Mouse (Mus musculus): ENCODE data around the gene Olfr789.

Gene Olfr789

DNA sequence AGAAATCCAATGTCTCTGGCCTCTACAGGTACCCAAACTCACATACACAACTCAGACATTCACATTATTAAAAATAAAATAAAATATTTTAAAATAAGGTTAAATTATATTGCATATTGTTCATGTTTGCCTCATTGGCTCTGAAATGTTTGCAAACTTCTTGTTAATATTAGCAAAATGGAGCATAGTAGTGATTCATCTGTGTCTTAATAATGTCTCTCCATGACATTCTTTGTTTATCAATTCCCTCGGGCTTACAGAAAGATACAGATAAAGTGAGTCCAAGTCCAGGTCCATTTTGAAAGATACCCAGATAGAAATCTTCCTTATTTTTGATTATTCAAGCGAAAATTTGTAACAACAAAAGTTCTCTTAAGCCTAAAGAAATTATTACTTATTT, at the start of gene Olfr789:
TSS of gene Olfr789 (plus strand) at position 301 of the 400 bp plus-strand sequence.
- DNase-seq (ENCODE audit: low read depth, low spot score), result no peak

DNA sequence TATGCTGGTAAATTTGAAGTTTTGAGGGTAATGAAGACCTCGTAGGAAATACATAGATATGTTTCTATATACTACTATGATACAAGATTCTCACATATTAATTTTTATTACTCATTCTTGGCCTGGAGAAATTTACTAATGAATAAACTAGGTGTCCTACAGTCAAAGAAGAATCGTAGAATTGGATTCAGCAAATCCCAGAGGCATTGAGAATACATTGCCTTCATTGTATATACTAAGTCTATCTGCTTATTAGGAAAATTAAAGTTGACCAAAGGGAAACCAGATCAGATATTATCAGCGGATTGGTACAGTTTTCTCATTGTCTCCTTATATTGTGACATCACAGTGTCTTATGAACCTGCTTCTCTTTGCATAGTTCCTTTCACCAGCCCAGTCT, 23.0 kb upstream of the Olfr789 start, which contains the start of gene Olfr787:
TSS of gene Olfr787 (plus strand) at position 301 of the 400 bp plus-strand sequence.
- DNase-seq (ENCODE audit: low read depth, low spot score), result no peak

DNA sequence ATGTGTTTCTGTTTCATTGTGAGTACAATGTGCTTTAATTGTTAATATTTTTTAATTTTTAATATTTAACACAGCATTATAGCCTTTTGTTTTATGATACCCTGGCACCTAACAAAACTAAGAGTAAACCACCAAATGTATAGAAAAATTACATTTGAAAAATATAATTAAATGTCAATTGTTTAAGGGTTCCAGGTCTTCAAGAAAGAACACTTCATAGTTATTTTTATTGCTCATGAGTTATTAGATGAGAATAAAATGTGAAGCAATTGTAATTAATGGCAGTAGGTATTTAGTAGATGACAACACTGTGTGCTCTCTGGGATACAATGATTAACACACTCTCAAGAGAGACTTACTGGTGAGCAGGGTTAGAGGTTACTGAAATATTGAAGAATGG, 13.9 kb upstream of the Olfr789 start, which contains the start of gene Olfr788:
TSS of gene Olfr788 (plus strand) at position 301 of the 400 bp plus-strand sequence.
- DNase-seq (ENCODE audit: low read depth, low spot score), result no peak

DNA sequence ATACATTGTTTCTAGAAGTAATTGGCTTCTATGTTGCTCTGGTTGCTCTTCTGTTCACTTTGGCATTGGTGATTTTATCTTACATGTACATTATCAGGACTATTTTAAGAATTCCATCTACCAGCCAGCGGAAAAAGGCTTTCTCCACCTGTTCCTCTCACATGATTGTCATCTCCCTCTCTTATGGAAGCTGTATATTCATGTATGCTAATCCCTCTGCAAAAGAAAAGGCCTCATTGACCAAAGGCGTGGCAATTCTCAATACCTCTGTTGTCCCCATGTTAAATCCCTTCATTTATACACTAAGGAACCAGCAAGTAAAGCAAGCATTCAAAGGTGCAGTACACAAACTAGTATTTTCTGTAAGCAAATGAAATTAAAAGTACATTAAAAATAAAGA, 11.3 kb upstream of the Olfr789 start:
- DNase-seq (ENCODE audit: low read depth, low spot score), result no peak

DNA sequence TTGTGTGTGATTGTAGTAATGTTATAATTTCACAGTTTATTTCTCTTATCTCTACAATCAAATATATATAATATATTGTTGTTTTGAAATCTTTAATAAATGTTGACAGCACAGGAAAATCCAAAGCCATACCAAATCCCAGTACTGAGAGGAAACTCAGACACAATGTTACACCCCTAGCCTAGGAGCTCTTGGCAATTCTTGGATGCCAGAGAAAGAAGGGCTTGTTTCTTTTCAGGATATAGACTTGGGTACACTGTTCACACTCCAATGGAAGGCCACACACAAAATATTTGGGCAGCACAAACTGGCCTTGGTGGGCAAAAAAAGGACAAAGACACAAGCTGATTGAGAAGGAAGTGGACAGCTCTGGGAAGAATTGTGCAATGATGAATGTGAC, 10.8 kb upstream of the Olfr789 start:
- DNase-seq (ENCODE audit: low read depth, low spot score), result no peak

DNA sequence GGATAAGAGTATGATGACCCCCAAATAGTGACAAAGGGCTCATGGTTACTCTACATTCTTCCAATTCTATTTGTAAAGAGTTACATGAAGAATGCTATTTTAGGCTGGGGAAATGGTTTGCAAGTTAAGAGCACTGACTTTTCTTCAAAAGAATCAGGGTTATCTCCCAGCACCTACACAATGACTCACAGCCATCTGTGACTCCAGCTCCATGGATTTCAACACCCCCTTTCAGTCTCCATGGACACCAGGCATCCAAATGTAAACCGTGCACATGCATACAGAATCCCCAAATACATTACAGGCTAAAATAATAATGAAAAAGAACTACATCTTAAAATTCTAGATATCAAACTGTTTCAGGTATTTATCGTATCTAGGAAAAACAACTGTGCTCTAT, 5.5 kb downstream of the Olfr789 start:
- no peak for DNase-seq (ENCODE audit: low read depth, low spot score)

DNA sequence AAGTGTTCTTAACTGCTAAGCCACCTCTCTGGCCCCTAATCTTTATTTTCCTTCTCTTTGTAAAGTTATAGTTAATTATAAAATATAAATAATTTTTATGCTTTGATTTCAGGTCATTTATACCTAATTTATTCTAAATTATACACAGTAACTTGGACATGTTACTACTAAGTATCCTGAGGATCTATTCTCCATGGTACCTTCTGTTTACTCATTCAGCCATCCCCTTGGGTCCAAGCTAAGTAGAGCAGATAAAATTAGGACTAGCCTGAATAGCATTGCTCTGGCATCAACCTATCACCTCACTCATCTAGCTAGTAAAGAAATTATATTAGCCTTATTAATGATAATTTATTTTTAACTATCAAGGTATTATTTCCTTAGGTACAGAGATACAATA, 13.6 kb downstream of the Olfr789 start, which contains the start of gene Olfr790:
TSS of gene Olfr790 (plus strand) at position 301 of the 400 bp plus-strand sequence.
- no peak for DNase-seq (ENCODE audit: low read depth, low spot score)

DNA sequence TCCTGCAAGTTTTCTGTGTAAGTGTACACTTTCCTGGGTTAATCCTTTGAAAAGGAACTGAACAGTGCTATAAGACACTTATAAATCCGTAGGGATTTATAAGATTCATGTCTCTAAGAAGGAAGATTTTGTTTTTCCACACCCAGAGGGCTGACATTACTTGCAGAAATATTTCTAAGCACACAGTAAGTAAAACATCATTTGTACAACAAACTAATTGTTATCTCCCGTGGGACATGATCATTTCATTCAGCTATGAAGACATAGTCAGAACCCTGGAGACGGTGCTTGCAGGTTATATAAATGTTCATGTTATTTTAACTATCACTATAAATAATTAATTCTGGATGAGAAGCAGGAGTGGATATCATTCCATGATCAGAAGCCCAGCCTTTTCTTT, 36.9 kb downstream of the Olfr789 start, which contains the start of gene Olfr791:
TSS of gene Olfr791 (plus strand) at position 301 of the 400 bp plus-strand sequence.
- DNase-seq (ENCODE audit: low read depth, low spot score), result no peak

DNA sequence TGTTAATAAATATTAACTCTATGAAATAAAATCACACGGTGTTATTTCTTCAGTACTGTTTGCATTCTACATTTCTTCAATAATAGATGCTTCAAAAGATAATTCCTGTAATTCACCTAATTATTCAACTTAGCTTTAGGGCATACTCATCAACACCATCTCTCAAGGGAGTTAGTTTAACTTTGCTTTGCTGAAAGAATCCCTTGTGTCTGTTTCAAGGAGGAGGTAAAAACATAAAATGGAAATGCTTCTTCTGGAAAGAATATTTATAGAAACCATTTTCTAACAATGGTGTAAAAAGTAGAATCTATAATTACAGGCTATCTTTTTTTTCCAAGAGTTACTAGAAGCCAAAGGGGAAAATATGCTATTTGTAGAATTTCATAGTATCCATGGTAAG, 54.3 kb downstream of the Olfr789 start, which contains the start of gene Olfr792:
TSS of gene Olfr792 (plus strand) at position 301 of the 400 bp plus-strand sequence.
- no peak for DNase-seq (ENCODE audit: low read depth, low spot score)
